Mouse (Mus musculus) megakaryocyte, embryonic 14.5 days (primary cell): Measurements from ENCODE around the gene Gm47995.
"Not testable (repeated sequence)": the region's sequence is repeated elsewhere in the genome, so short reads cannot be mapped to it uniquely, and the experiment has no call there.

Source experiments
- FLI1 ChIP-seq: IDR thresholded peaks from 2 replicates; pipeline ENCODE4 v1.6.1; 2012; ENCODE audit warnings: low read length, inconsistent platforms, mixed read lengths
- GATA1 ChIP-seq: IDR thresholded peaks from 3 replicates; pipeline ENCODE4 v1.6.1; 2012; ENCODE audit warnings: mixed read lengths, low read length, inconsistent platforms, borderline replicate concordance

GRCm38 (mm10) chr1:151202771-151203170 is 4.5 kb downstream of the Gm47995 start:
- TF ChIP-seq GATA1, FLI1: not testable (repeated sequence)
